Mouse (Mus musculus) testis, adult 2 months (tissue): ENCODE results near the gene Ift43. TPM values are rescaled to one million over a fixed set of nuclear protein-coding genes. Genes with fewer than 3 reads are reported as not detected.
A peak's percentile ranks its signal among the peaks of the same experiment; 100 is the strongest.

Experiments
- H3K27ac ChIP-seq: fragments of 200-500 bp; 2 replicates; pipeline ENCODE4 v1.5.1; 2012; ENCODE audit warnings: low read depth, low read length; ENCODE audit not compliant: control insufficient read depth, insufficient read depth
- H3K27me3 ChIP-seq: fragments of 200-500 bp; 2 replicates; pipeline ENCODE4 v1.6.1; 2012; ENCODE audit warnings: mild to moderate bottlenecking, low read length, moderate library complexity; ENCODE audit not compliant: control insufficient read depth, insufficient read depth
- H3K36me3 ChIP-seq: fragments of 200-500 bp; 2 replicates; pipeline ENCODE4 v1.6.1; 2012; ENCODE audit warnings: mild to moderate bottlenecking, low read length; ENCODE audit not compliant: control insufficient read depth, insufficient read depth
- H3K4me1 ChIP-seq: fragments of 200-500 bp; 2 replicates; pipeline ENCODE4 v1.6.1; 2012; ENCODE audit warnings: low read length; ENCODE audit not compliant: control insufficient read depth, insufficient read depth
- H3K4me3 ChIP-seq: fragments of 200-500 bp; 2 replicates; pipeline ENCODE4 v1.5.1; 2012; ENCODE audit warnings: low read depth, mild to moderate bottlenecking, low read length, moderate library complexity, mixed read lengths; ENCODE audit not compliant: control insufficient read depth
- CTCF ChIP-seq: fragments of 200-500 bp; IDR thresholded peaks from 2 replicates; pipeline ENCODE4 v1.5.1; 2012; ENCODE audit warnings: low read depth, mild to moderate bottlenecking, inconsistent platforms, low read length, moderate library complexity; ENCODE audit not compliant: control insufficient read depth, insufficient read depth, insufficient replicate concordance
- POLR2A ChIP-seq: fragments of 200-500 bp; IDR thresholded peaks from 2 replicates; pipeline ENCODE4 v1.6.1; 2012; ENCODE audit warnings: low read depth, mild to moderate bottlenecking, inconsistent platforms, low read length, moderate library complexity; ENCODE audit not compliant: control insufficient read depth
- polyA plus RNA-seq: library from polyadenylated mRNA; depleted of rRNA; stranded (reverse); fragments of >200 nt; gene quantifications from 2 replicates; pipeline ENCODE4 v1.2.3, GENCODE M21; 2012

Gene Ift43
- polyA plus RNA-seq, 1 experiment: 219 TPM

DNA sequence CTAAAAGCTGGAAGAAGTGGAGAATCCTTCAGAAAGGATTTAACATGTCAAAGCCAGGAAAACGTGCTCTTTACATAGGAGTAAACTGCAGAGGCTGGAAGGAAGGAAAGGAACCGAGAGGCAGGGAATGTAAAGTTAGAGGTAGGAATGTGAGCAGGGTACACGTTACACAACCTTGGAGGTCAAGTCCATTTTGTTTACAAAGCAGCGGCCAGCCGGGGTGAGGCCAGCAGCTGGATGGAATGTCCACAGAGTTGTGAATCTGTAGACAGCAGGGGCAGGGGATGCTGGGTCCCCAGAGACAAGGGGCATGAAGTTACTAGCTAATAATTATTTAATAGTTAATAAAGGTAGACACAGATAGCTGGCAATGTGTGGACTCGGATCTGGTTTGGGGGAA, 45.8 kb downstream of the Ift43 start:
- Histone ChIP-seq H3K4me1 (no peaks in the 10 kb centered on the region; the same call in 1 of the 2 replicates), H3K27ac (no peak overlapping the region), H3K36me3 (no peaks in the 10 kb centered on the region), H3K4me3 (peak overlapping the region; percentile 9), H3K27me3 (no peaks in the 10 kb centered on the region)
- TF ChIP-seq CTCF: no peak
- TF ChIP-seq POLR2A: no peak

- H3K4me1 ChIP-seq: no peaks in the 10 kb centered on the region; the same call in 1 of the 2 replicates
- H3K36me3 ChIP-seq: no peaks in the 10 kb centered on the region
- H3K27me3 ChIP-seq: no peaks in the 10 kb centered on the region
- TF ChIP-seq CTCF (no peak), POLR2A (no peak)
- no peak overlapping the region for H3K4me3 ChIP-seq
- no peak overlapping the region for H3K27ac ChIP-seq
Measured at GRCm38 (mm10) chr12:86129005-86129404, 46.7 kb downstream of the Ift43 start.

DNA sequence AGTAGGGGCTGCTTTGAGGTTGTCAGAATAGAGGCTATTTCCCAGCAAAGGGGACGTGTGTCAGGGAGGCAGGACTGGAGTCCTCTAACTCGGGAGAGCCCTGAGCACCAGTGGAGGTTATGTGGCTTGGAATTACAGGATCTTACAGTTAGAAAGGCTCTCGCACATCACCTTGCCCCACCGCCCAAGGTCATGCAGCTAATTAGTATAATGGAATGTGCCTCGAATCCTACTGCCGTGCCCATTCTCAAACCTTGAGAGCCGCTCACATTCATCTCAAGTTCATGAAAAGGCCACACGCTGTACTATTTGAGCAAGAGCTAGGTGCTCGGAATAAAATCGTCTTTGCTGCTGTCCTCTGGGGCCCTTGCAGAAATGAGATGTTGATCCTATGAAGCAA, 47.4 kb downstream of the Ift43 start:
- Histone ChIP-seq H3K27ac (no peak overlapping the region), H3K27me3 (no peaks in the 10 kb centered on the region), H3K4me1 (no peaks in the 10 kb centered on the region; the same call in 1 of the 2 replicates), H3K36me3 (no peaks in the 10 kb centered on the region), H3K4me3 (no peak overlapping the region)
- TF ChIP-seq CTCF: no peak
- TF ChIP-seq POLR2A: no peak

- Histone ChIP-seq H3K36me3 (no peaks in the 10 kb centered on the region), H3K27me3 (no peaks in the 10 kb centered on the region), H3K4me3 (no peak overlapping the region), H3K4me1 (no peaks in the 10 kb centered on the region; the same call in 1 of the 2 replicates), H3K27ac (no peak overlapping the region)
- TF ChIP-seq POLR2A: no peak
- no peak for TF ChIP-seq CTCF
Measured at GRCm38 (mm10) chr12:86132799-86133198, 50.5 kb downstream of the Ift43 start.

GRCm38 (mm10) chr12:86135691-86136090, 53.4 kb downstream of the Ift43 start:
- no peaks in the 10 kb centered on the region for H3K27me3 ChIP-seq
- TF ChIP-seq CTCF (no peak), POLR2A (no peak)
- H3K4me3 ChIP-seq: no peak overlapping the region
- H3K4me1 ChIP-seq: no peaks in the 10 kb centered on the region
- no peak overlapping the region for H3K27ac ChIP-seq
- H3K36me3 ChIP-seq: no peaks in the 10 kb centered on the region

DNA sequence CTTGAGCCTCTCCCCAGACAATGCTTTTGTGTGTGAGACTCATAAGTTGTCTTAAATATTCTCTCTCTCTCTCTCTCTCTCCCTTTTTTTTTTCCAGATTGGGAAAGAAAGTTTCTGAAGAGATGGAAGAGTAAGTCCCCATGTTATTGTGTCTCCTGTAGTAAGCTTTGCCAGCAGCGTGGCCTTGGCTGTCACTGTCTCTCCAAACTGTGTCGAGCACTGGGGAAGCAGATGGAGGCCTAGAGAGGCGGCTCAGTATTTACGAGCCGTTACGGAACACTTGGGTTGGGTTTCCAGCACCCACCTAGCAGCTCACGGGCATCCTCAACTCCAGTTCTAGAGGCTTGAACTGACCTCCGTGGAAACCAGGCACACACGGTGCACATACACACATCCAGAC, 56.4 kb downstream of the Ift43 start:
- no peak overlapping the region for H3K4me3 ChIP-seq

DNA sequence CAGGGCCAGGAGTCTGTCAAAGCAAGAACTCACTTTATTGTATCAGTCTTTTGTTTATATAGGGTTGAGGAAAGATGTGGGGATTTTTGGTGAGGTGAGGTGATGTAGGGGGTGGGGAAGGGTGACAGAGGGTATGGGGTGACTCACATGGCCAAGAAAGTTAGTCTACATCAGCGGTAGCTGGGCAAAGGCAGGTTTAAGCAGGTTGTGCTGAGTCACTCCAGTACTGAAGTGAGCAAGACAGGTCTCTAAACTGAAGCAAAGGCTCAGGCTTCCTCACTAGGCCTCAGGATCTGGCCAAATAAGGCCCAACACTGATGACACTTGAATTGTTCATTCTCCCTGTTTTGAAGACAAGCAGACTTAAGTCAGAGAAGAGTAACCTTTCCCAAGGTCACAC, 60.0 kb downstream of the Ift43 start:
- Histone ChIP-seq H3K4me3 (no peak overlapping the region), H3K27ac (no peak overlapping the region)

More for the DNA sequence above, 56.4 kb downstream of the Ift43 start:
- H3K4me1 ChIP-seq: no peaks in the 10 kb centered on the region
- TF ChIP-seq POLR2A: no peak
- TF ChIP-seq CTCF: no peak
- H3K27me3 ChIP-seq: no peaks in the 10 kb centered on the region
- no peak overlapping the region for H3K27ac ChIP-seq
- H3K36me3 ChIP-seq: no peaks in the 10 kb centered on the region

DNA sequence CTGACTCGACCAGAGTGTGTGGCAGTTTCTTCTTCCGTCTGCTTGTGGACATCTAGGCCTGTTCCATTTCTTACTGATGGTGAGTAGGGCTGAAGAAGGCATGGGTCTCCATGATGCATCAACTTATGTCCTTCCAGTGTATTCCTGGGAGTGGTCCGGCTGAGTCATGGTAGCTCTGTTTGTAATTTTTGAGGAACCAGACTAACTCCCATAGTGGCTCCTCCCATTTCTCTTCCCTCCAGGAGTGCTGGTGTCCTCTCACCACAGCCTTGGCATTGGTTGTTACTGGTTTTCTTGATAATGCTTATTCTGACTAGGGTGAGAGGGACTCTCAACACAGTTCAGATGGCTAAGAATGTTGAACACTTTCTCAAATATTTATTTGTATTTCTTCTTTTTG, 63.9 kb downstream of the Ift43 start:
- H3K36me3 ChIP-seq: no peaks in the 10 kb centered on the region
- no peak overlapping the region for H3K4me3 ChIP-seq
- H3K4me1 ChIP-seq: no peaks in the 10 kb centered on the region
- no peak overlapping the region for H3K27ac ChIP-seq
- H3K27me3 ChIP-seq: no peaks in the 10 kb centered on the region
- no peak for TF ChIP-seq POLR2A
- no peak for TF ChIP-seq CTCF

More for the DNA sequence above, 60.0 kb downstream of the Ift43 start:
- TF ChIP-seq POLR2A (no peak), CTCF (no peak)
- H3K27me3 ChIP-seq: no peaks in the 10 kb centered on the region
- H3K4me1 ChIP-seq: no peaks in the 10 kb centered on the region
- H3K36me3 ChIP-seq: no peaks in the 10 kb centered on the region
